Mouse (Mus musculus) mesoderm, embryonic 11.5 days (tissue): ENCODE measurements around the gene Tmem243.
"Not testable (repeated sequence)": the region's sequence is repeated elsewhere in the genome, so short reads cannot be mapped to it uniquely, and the experiment has no call there.

Source experiments
- DNase-seq: peaks from one replicate; pipeline ENCODE4 v3.0.0-alpha.2; 2012; ENCODE audit warnings: low read depth, low spot score

Gene Tmem243

GRCm38 (mm10) chr5:9106806-9107205 is 6.3 kb downstream of the Tmem243 start:
- no peak for DNase-seq

- no peak for DNase-seq
Measured at GRCm38 (mm10) chr5:9107296-9108089, 7.0 kb downstream of the Tmem243 start.

DNA sequence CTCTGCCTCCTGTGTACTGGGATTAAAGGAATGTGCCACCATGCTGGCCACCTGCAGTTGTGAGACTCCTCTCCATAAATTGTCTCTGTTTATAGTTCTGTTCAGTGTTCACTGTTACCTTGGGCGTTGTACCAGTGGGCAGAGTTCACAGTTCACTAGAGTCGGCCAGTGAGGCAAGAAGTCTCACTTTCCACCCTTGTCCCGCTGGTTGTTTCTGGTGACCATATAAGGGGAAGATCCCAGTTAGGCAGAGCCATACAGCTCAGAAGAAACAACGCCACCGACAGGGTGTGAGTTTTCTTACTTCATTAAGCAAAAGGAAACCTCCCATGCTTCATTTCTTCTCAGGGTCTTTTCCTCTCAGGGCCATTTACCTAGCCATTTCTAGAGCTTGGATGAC is 8.0 kb downstream of the Tmem243 start:
- no peak for DNase-seq

- no peak for DNase-seq
Measured at GRCm38 (mm10) chr5:9109582-9109981, 9.1 kb downstream of the Tmem243 start.

- no peak for DNase-seq
Measured at GRCm38 (mm10) chr5:9111285-9111684, 10.8 kb downstream of the Tmem243 start.

DNA sequence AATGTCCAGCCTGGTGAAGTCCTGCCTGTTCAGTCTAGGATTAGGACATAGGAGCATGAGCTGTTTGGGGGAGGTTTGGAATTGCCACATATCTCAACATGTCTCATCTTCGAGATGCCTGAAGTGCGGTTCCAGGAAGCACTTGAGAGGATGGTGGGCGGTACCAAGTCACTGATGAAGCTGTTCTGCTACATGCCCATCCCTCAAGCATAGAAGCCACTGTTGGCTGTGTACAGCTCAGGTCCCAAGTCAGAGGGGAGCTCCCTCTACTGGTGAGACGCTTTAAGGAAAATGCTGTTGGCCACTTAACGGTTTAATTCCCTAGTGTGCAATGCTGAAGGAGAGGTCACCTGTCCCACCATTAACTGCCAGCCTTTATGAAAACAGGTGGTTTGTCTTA is 11.3 kb downstream of the Tmem243 start:
- DNase-seq, result peak; percentile 65

DNA sequence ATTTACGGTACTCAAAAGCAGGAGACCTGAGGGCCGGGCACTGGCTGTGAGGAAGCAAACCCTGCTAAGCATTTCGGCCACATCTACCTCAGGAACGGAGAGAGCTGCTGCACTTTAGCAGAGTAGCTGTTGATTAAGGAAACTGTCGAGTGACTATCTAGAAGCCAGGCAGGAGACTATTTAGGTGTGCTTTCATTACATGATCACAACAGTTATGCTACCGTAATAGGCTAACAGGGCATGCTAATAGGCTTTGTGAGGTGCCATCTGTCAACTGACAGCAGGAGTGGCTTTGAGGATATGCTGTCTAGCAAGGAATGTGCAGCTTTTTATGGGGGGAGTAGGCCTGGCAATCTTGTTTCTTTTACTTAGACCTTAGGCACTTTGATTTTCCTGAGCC is 13.7 kb downstream of the Tmem243 start:
- no peak for DNase-seq

- DNase-seq, result no peak
Measured at GRCm38 (mm10) chr5:9124134-9124533, 23.7 kb downstream of the Tmem243 start.

GRCm38 (mm10) chr5:9128566-9128965 is 28.1 kb downstream of the Tmem243 start:
- DNase-seq, result no peak

DNA sequence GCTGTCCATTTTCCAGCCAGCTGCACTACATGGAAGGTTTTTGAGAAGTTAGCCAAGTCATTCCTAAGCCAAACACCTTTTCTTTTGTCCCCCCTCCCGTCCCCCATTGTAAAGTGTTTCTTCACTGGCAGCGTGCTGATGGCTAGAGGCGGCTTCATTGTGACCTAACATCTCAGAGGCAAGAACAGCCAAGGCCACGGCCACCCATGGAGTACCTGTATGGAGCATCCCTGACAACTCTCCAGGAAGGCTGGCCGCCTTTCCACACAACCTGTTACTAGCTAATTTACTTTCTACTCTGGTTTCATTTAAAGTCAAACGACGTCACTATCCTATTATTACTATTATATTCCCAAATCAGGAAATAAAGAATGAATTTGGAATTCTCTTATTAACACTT is 31.3 kb downstream of the Tmem243 start:
- DNase-seq, result no peak

GRCm38 (mm10) chr5:9135588-9135987 is 35.1 kb downstream of the Tmem243 start:
- DNase-seq, result no peak

- DNase-seq, result no peak
Measured at GRCm38 (mm10) chr5:9140724-9141123, 40.3 kb downstream of the Tmem243 start.

GRCm38 (mm10) chr5:9142376-9142775 is 41.9 kb downstream of the Tmem243 start:
- no peak for DNase-seq

- no peak for DNase-seq
Measured at GRCm38 (mm10) chr5:9149273-9149850, 48.9 kb downstream of the Tmem243 start.

GRCm38 (mm10) chr5:9156746-9157145 is 56.3 kb downstream of the Tmem243 start:
- DNase-seq, result no peak

DNA sequence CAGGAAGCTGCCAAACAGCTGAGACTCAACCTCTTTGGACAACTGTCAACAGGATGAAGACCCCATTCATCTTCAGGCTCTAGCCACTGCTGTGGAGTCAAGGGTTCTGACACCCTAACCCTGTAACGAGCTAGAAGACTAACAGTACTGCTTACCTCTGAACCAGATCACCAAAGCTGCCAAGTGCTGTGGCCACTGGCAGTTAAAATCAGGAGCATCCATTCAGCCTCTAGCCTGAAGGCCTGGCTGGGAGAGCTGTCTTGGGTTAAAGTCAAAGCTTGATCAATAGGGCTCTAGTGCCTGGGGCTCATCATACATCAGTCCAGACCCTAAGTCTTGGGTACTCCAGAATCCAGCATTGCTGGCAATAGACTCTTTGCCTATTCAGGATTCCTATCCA is 56.9 kb downstream of the Tmem243 start:
- no peak for DNase-seq

- peak; percentile 39 for DNase-seq
Measured at GRCm38 (mm10) chr5:9160831-9161455, 60.5 kb downstream of the Tmem243 start.

DNA sequence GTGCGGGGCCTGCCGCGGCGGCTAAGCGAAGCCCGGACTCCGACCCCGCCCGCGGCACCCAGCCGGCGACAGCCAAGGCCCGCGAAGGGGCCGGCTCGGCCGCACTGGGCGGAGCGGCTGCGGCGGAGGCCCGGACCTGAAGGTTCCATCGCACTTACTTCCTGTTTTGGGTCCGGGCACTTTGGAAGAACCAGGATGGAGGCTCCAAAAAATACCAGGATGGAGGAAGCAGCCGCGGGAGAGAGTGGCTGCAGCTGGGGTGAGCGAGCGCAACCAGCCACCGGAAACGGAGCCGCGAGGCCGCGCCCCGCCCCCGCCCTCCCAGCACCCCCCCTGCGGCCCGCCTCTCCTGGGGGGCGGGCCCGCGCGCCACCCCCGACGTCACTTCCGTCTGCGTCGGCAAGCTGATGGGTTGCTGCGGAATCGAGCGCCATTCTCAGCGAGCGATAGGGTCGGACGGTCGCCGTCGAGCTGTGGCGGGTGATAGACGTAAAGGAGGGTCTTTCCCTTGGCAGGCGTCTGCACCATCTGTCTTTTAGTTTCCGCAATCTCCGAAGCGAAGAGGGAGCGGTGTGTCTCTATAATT is 61.1 kb downstream of the Tmem243 start, which contains the start of gene Dmtf1:
TSS of gene Dmtf1 (minus strand) at position 321 of the 586 bp plus-strand sequence.
- peak; percentile 95 for DNase-seq

DNA sequence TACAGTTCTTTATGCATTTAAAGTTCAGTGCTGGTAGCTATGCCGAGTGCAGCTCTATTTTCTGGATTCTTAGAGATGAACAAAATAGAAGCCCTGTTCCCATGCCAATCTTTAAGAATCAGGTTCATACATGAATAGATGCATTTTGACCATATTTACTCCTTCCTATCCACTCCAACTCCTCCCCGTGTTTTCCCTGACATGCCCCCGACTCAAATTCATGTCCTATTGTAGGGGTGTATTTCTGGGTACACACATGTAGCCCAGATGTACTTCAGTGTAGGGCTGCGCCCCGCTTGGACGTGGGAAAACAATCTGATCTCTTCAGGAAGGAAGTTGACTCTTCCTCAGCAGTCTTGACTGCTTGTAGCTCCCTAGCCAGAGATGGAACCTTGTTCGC is 61.6 kb downstream of the Tmem243 start:
- DNase-seq, result peak; percentile 52

- no peak for DNase-seq
Measured at GRCm38 (mm10) chr5:9163411-9163810, 62.9 kb downstream of the Tmem243 start.

GRCm38 (mm10) chr5:9165151-9165550 is 64.7 kb downstream of the Tmem243 start:
- DNase-seq, result not testable (repeated sequence)

- DNase-seq, result no peak
Measured at GRCm38 (mm10) chr5:9166366-9166765, 65.9 kb downstream of the Tmem243 start.
